Mouse (Mus musculus) lung, postnatal 0 days (tissue): ENCODE data around the gene Sost.

Source experiments
- CTCF ChIP-seq: IDR thresholded peaks from 2 replicates; pipeline ENCODE4 v1.5.1; 2016; ENCODE audit warnings: antibody characterized with exemption, mild to moderate bottlenecking
- EP300 ChIP-seq: IDR thresholded peaks from 2 replicates; pipeline ENCODE4 v1.6.1; 2016; ENCODE audit warnings: antibody characterized with exemption, mild to moderate bottlenecking, control low read depth

- TF ChIP-seq CTCF (no peak), EP300 (no peak)
Measured at GRCm38 (mm10) chr11:101983431-101983921, 16.7 kb upstream of the Sost start.
